Mouse (Mus musculus) bone marrow macrophage, adult 2 months (primary cell): ENCODE data around the gene 4931406P16Rik.

ENCODE experiments used
- CTCF ChIP-seq: IDR thresholded peaks from 2 replicates; pipeline ENCODE4 v1.5.1; 2012; ENCODE audit warnings: low read depth, mild to moderate bottlenecking, low read length, moderate library complexity
- POLR2A ChIP-seq: IDR thresholded peaks from 2 replicates; pipeline ENCODE4 v1.6.1; 2012; ENCODE audit warnings: mild to moderate bottlenecking, low read depth, low read length, borderline replicate concordance

DNA sequence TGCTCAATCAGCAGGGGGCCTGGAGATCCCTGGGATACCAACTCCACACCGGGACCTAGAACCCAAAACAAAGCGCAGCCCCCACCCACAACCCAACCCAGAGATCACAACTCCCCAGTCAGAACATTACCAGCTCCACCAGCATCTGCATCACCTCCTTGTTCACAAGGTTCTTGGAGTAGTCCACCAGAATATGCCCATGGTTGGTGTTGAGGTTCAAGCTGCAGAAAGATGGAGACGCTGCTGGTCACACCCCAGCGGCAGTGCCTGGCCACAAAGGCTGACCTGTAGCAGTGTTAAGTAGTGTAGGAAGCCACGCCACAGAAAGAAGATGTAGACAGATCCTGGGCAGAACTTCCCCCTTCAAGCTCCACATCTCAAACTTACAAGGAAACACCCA is 84.2 kb downstream of the 4931406P16Rik start:
- no peak for TF ChIP-seq CTCF
- no peak for TF ChIP-seq POLR2A
